Mouse (Mus musculus) kidney, adult 11 months (tissue): ENCODE results near the gene Atp4b.
"Not testable (repeated sequence)": the region's sequence is repeated elsewhere in the genome, so short reads cannot be mapped to it uniquely, and the experiment has no call there.

ENCODE experiments used
- DNase-seq: peaks from one replicate; pipeline ENCODE4 v3.0.0; 2022

The Atp4b gene

DNA sequence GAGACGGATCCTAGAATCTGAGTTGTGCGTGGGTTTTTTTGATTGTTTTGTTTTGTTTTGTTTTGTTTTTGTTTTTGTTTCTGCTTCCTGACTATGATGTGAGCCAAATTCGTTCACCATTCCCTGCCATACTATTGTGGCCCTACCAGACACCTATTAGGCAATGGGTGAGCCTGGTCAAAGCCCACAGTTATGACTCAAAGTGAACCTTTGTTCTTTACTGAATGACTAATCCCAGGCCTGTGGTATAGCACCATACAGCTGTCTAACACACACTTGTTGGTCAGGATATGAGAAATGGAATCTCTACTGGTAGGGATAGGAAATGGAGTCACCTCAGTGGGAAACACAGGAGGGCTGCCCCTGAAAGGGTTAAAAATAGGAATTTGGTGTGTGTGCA is 14.1 kb downstream of the Atp4b start:
- no peak for DNase-seq

DNA sequence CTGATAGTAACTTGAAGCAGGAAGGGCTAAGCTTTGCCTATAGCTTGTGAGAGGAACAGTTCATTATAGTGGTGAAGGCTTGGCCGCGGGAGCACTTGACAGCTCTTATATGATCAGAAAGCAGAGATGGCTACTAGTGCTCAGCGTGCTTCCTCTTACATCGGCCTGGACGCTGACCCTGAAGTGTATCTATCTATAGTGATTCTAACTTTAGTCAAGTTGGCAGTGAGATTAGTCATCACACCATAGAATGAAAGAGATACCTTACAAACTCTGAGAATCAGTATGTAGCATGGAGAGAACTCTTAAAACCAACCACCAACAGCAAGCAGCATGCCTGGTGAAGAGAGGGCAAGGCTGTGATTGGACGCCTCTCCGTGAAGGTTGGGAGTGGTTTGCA is 15.0 kb downstream of the Atp4b start:
- no peak for DNase-seq

DNA sequence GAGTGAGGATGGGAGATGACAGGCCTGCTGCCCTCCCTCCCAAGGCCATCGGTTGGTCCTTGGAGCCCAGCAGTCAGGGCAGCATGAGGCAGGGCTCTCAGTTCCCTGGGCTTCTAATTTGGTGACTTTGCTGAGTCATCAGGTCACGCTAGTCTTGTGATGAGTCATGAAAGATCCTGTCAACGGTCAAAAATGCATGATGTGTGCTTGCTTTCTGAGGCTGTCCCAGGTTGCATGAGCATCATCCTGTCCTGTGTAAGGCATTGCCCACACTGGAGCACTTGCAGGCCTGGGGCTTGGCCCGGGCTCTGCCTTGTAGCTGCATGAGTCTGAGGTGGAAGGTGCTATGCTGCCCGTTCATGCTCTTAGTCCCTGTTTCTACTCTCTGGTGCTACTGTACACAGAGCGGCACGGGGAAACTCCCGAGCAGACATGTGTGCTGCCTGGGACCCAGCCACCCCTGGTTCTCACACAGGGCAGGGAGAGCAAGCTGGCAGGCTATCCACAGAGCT is 23.4 kb downstream of the Atp4b start:
- no peak for DNase-seq

DNA sequence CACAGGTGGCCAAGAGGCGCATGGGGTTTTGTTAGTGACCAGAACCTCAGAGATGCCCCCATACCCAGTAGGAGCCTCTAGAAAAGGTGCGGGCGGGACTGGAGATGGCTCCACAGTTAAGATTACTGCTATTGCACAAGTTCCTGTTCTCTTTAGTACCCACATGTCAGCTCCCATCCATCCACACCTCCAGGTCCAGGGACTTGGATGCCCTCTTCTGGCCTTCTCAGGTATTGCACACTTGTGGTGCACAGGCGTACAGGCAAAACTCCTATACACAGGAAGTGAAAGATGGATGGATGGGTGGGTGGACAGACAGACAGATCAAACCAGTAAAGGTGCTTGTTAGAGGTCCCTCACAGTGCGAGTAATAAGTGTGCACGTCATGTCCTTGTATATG is 34.8 kb downstream of the Atp4b start:
- no peak for DNase-seq

DNA sequence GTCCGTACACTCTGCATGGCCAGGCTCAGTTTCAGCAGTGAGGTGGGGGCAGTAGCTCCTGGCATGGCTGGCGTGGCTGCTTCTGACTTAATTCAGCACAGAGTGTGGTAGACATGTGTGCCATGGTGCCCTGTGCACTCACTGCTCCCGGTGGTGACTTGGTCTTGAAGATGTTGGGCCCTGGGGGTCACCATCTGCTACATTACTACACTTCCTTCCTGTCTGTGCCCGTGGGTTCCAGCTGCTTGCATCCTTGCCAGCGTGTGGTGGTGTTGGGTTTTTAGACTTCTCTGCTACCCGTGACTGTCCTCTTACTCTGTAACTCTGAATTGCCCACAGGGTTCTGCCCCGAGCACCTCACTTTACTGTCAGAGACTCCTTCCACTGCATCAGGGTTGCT is 36.4 kb downstream of the Atp4b start:
- DNase-seq, result no peak

DNA sequence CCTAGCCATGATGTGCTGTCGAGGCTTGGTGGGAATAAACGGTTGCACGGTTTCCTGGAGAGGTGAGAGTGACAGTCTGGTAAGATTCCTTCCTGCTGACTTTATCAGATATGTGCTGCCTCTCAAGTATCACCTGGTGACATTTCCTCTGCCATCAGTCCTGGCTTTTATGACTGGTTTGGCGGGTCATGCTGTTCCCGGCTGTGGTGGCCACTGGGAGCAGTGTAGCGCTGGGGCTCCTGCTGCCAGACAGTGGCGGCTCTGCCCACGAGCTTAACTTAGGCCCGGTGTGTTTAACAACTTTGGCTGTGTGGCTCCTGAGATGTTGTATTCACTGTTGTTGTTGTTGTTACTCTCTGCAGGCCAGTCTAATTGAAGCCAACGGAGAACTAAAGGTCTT is 39.9 kb downstream of the Atp4b start:
- no peak for DNase-seq

DNA sequence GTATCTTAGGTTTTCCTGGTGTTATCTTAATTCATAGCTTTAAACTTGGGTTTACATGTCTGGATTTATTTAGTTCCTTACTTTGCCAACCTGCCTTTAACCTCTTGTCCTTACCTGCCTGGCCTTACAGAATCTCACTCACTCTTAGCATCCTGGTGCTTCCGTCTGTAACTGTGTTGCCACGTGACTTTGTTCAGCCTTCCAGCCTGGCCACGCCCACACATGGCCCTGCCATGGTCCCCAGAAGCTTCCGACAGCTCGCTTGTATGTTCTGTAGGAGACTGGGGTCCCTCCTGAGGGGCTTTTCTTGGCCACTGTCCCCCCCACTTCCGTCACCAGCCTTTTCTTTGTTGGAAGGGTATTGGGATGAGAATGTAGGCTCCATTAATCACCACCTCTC is 40.4 kb downstream of the Atp4b start:
- DNase-seq, result no peak

DNA sequence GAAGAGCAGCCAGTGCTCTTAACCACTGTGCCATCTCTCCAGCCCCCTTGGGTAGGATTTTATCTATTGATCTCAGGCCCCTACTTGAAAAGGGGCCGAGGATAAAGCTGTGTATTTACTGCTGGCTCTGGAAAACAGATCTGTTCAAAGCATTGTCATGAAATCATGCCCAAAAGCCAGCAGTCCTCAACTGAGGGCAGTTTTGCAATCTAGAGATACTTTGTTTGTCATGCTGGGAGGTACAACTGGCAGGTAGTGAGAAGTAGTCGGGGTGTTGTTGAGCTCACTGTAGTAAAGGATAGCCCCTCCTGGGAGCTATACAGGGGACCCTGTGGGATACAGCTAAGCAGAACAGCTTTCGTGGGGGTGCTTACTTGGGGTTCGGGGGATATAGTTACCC is 42.7 kb downstream of the Atp4b start:
- no peak for DNase-seq

DNA sequence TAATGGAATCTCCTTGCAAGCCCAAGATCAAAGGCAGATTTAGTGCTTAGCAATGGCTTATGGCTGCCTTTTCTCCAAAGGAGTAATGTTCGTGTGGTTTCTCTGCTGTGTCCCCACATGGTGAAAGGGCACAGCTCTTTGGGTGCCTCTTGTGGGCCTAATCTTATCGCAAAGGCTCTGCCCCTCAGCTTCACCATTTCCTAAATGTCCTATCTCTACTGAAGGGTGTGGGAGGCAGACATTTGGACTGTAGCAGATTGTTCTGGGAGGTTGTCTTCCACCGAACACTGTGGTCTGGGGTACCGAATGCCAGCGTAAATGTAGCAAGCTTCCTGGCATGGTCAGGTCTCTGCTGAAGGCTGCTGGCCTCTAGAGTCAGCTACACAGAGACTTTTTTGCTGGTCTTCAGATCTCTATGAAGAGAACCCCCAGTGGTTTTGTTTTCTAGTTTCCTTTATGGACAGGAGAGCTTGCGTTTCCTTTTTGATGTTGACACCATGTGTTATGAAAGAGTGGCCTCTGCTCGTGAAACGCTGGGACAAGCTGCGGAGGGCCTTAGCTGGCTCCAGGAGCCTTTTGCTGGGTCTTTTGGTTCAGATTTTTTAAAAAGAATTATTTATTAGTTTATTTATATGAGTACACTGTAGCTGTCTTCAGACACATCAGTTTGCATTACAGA is 43.3 kb downstream of the Atp4b start:
- no peak for DNase-seq

DNA sequence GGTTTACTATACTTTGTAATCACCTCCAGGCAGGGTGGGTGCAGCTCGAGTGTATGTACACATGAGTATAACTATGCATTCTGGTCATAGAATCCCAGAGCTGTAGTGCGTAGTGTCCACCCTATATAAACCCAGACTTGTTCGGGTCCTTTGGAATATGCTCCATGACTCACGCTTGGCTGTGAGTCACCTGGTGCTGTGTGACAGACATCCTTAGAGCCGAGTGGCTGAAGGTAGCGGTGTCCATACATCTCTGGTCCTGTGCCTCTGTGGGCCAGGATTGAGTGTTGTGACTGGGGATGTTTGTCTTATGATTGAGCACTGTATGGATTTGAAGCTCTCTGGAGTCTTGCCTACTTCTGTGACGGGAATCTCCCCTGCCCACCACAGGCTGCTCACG is 44.0 kb downstream of the Atp4b start:
- DNase-seq, result no peak

DNA sequence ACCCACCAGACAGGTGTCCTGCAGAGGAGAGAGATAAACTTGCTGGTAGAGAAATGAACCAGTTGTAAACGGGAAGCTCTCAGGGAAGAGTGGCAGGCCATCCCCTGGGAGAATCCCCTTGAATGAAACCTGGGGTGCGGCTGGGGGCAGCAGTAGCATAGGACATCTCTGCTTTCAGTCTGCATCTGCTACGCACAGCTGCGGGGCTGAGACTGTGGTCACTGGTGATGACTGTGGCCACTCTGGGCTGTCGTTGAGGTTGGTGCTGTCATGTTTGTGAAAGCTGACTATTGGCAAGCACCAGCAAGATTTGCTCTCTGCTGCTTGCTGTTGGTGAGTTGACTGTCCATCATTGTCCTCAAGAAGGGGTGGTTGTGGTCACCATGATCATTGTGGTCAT is 45.0 kb downstream of the Atp4b start:
- DNase-seq, result no peak

DNA sequence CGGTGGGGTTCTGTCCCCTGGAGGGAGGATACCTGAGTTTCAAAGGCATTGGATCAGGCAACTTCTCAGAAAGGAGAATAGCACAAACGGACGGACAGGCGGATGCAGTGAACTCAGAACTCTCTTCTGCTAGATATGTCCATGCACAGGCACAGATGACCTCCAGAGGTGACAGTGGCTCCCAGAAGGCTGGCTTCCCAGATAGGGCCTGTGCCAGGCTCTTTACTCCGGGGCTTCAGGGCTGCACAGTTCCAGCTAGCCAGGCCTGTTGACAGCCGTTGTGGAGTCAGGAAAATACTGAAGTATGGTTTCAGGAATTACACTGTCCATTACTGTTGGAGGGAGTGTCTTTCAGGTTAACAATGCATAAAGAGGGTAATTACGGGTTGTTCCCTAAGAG is 46.6 kb downstream of the Atp4b start:
- DNase-seq, result no peak

DNA sequence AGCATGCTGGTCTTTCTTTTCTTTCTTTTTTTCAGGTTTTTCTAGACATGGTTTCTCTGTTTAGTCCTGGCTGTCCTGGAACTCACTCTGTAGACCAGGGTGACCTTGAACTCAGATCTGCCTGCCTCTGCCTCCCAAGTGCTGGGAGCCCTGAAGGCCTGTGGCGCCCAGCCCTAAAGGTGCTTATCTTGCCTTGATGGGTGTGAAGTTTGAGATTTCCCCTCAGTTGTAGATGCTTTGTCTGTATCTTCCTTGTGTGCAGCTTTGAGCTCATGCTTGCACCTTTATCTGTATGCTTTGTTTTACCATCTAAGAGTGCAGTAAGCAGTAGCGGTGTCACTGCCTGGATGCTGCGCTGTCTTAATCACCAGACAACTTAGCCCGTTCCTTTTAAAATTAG is 53.5 kb downstream of the Atp4b start:
- no peak for DNase-seq

DNA sequence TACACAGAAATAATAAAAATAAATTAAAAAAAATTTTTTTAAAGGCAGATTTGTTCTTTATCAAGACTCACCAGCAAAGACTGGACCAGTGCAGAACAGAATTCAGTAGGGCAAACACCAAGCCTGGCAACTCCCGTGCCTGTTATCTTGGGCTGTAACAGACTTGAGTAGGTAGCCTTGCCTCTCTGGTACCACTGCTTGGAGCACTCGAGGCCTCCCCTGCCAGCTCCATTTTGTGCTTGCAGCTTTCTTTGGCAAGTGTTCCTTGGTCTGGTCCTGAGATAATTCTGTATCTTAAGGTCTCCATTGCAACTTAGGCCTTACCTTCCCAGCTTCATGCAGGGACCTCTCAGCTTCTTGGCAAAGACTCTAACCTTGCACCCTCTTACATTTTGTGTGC is 54.3 kb downstream of the Atp4b start:
- DNase-seq, result no peak

DNA sequence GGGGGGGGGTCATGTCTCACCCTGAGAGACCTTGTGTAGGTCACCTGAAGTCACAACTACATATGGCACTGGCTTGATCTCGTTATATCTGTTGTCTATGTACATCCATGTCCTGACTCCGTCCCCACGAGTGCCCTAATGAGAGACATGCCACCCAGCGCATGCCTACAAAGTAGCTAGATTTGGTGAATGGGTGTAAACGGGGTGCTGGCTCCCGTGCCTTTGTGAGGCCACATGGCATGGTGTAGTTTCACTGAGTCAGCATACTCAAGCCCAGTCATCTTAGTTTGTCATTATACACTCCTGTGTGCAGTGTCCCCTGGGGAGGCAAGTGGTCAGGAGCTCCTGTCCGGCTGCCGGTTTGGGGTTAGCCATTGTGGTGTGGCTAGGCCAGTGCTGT is 56.0 kb downstream of the Atp4b start:
- no peak for DNase-seq

DNA sequence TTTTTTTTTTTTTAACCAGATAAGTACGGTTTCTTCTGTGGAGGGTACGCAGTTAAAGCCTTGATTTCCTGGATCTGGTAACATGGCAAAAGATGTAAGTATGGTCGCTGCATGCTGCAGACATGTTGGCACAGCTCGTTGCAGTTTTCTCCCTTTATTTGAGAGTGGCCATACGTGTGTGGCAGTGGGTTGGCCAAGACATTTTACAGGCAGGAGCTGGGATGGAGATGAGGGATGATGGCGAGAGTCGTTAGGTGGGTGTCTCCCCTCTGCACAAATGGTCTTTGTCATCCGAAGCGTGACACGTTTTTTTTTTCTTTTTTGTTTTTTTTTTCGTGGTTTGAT is 57.0 kb downstream of the Atp4b start:
- no peak for DNase-seq

DNA sequence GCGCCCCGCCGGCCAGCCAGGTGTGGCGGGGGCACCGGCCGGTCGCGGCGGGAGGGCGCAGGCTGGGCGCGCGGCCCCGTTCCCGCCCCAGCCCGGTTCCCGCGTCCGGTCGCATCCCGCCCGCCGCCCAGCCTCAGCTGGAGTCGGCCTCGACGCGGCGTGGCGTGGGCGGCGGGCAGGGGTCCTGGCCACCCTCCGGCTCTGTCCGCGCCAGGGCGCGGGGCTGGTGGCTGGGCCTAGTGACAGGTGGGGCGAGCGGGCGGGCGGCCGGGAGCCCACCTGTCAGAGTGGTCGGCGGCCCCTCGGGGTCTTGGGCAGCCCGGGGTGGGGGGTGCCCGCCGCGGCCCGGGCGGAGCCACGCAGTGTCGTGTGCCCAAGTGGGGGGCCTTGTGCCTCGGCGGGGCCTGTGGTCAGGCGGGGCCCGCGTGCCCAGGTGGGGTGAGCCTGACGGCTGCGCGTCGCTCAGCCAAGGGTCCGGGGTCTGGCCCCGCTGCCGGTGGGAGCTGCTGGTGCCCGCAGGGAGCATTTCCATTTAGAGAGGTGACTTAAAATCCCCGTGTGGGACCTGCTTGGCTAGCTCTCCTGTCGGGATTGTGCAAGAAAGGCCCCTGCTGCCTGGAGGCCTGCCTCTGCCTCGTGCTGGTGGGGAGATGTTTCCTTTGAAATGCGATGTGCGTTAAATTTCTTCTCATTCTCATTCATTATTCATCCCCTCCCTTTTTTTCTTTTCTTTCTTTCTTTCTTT is 57.6 kb downstream of the Atp4b start:
- peak; percentile 21 for DNase-seq

DNA sequence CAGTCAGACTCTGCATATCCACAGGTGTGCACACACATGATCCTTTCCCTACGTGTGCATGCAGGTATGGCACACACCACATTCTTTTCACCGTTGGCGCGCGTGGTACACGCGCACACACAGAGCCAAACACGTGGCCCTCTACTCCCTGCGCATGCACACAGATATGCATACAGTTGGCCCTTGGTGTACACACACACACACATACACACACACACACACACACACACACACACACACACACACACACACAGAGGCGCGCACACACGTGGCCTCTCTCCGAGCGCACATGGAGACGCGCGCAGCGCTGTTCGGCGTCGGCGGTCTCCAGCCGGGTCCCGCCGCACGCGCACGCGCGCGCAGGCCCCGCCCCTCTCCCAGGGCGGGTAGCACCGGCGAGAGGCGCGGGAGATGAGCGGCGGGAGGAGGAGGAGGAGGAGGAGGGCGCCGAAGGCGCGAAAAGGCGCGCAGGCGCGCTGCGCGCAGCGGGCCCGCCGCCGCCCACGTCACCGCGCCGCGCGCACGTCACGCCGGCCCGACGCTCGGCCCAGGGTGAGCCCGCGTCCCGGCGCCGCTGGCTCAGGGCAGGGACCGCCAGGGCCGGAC is 58.3 kb downstream of the Atp4b start, which contains the start of gene Tfdp1:
Tfdp1 (plus strand) TSS at position 497 of the 606 bp plus-strand sequence.
- peak; percentile 74 for DNase-seq

DNA sequence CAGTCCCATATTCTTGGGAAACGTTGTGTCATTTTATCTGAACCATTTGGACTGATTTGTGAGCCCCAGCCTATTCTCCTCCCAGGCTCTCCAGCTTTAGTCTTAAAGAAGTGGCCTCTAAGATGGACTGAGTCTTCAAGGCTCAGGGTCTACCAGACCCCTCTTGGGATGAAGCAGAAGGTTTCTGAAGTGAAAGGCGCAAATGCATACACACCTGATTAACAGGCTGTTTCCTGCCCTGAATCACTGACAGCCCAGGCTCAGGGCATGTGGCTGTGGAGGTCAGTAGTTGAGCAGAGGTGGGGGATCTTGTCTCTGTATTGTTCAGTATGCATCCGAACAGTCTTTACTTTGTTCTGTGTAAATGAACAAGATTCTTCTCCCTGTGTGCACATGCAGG is 58.9 kb downstream of the Atp4b start:
- DNase-seq, result no peak

DNA sequence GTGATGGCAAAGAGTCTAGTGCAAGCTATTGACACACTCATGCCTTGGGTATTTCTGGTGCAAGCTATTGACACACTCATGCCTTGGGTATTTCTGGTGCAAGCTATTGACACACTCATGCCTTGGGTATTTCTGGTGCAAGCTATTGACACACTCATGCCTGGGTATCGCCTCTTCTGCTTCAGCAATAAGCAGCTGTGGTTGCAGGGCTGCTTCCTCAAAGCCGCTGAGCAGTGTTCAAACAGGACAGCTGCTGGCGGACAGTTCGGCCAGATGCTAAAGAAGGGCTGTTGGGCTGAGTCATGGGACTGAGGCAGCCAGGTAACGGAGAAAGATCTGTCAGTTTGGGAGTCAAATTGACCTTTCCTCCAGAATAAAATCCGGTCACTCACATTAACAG is 59.4 kb downstream of the Atp4b start:
- DNase-seq, result not testable (repeated sequence)
